Comparison of ENCODE assay signal across 7 mouse cellular contexts in genomic region chr2:161108933-161109371, GRCm38 (mm10). TPM values are rescaled to one million over a fixed set of nuclear protein-coding genes. Genes with fewer than 3 reads are reported as not detected.
A peak's percentile ranks its signal among the peaks of the same experiment; 100 is the strongest.
DNase-seq lines count a peak whose midpoint lies in the region; ATAC-seq and TF ChIP-seq lines count a peak whose summit lies in the region.

Gene Chd6 (minus strand): TSS chr2:161109075.

- no peak for TF ChIP-seq CTCF in intestine, postnatal 0 days (IDR thresholded peaks at IDR 0.05; ENCODE audit: low read depth)
- no peak for TF ChIP-seq CTCF in small intestine, adult 2 months (IDR thresholded peaks at IDR 0.05; ENCODE audit: extremely low read depth, insufficient read length, insufficient replicate concordance, low read depth, low read length)

- peak within 1 kb of the TSS; percentile 91 for H3K9ac ChIP-seq in intestine, postnatal 0 days (ENCODE audit: low read depth, low read length)
- peak within 1 kb of the TSS; percentile 96 for H3K9ac ChIP-seq in midbrain, embryonic 12.5 days (replicated peaks)

- 1% methylated on average over 27 of the region's 27 CpGs for WGBS in embryonic facial prominence, embryonic 10.5 days
- WGBS in intestine, postnatal 0 days = under 1% methylated on average over 27 of the region's 27 CpGs
- under 1% methylated on average over 26 of the region's 27 CpGs for WGBS in midbrain, embryonic 12.5 days
- WGBS in small intestine, adult 2 months = 2% methylated on average over 27 of the region's 27 CpGs

- H3K36me3 ChIP-seq in embryonic facial prominence, embryonic 10.5 days (replicated peaks) = peaks cover 8% of the 10 kb centered on the region
- no peaks in the 10 kb centered on the region for H3K36me3 ChIP-seq in intestine, postnatal 0 days (ENCODE audit: control insufficient read depth, insufficient read depth)
- H3K36me3 ChIP-seq in midbrain, embryonic 12.5 days = no peaks in the 10 kb centered on the region
- H3K36me3 ChIP-seq in small intestine, adult 2 months (ENCODE audit: control insufficient read depth, insufficient read depth, low read length) = no peaks in the 10 kb centered on the region

- H3K9me3 ChIP-seq in embryonic facial prominence, embryonic 10.5 days = no peaks in the 10 kb centered on the region
- no peaks in the 10 kb centered on the region for H3K9me3 ChIP-seq in intestine, postnatal 0 days (ENCODE audit: control insufficient read depth)
- H3K9me3 ChIP-seq in midbrain, embryonic 12.5 days = no peaks in the 10 kb centered on the region

- ATAC-seq in intestine, postnatal 0 days = peak; percentile 100
- peak; percentile 99 for ATAC-seq in midbrain, embryonic 12.5 days (ENCODE audit: low FRiP score, low read depth)

- intact Hi-C loops in left cerebral cortex, postnatal 4 days (cut with DNase I) = loop anchor here (5.0 kb wide), 1 partner anchor 62 kb away; no protein-coding TSS in a partner anchor

- H3K4me1 ChIP-seq in embryonic facial prominence, embryonic 10.5 days = peaks cover 23% of the 10 kb centered on the region
- no peaks in the 10 kb centered on the region for H3K4me1 ChIP-seq in intestine, postnatal 0 days (replicated peaks; ENCODE audit: control insufficient read depth, insufficient read depth, low read length)
- H3K4me1 ChIP-seq in midbrain, embryonic 12.5 days = peaks cover 17% of the 10 kb centered on the region
- peaks cover 2% of the 10 kb centered on the region; the same call in 1 of the 2 replicates for H3K4me1 ChIP-seq in small intestine, adult 2 months (ENCODE audit: control insufficient read depth, insufficient read depth, insufficient read length, low read length)

- H3K27me3 ChIP-seq in embryonic facial prominence, embryonic 10.5 days (replicated peaks; ENCODE audit: low read depth, poor library complexity, severe bottlenecking) = no peaks in the 10 kb centered on the region; the same call in 1 of the 2 replicates
- H3K27me3 ChIP-seq in intestine, postnatal 0 days (replicated peaks; ENCODE audit: control insufficient read depth, insufficient read depth, low read length) = no peaks in the 10 kb centered on the region
- H3K27me3 ChIP-seq in midbrain, embryonic 12.5 days = no peaks in the 10 kb centered on the region
- H3K27me3 ChIP-seq in small intestine, adult 2 months (ENCODE audit: control insufficient read depth, insufficient read depth, low read length) = no peaks in the 10 kb centered on the region

- no peak for TF ChIP-seq POLR2A in small intestine, adult 2 months (IDR thresholded peaks at IDR 0.05; ENCODE audit: low read depth, low read length)

- peak; percentile 98 for DNase-seq in adrenal gland, postnatal 10 days
- peak; percentile 98 for DNase-seq in embryonic facial prominence, embryonic 10.5 days (ENCODE audit: low spot score)
- peak; percentile 85 for DNase-seq in gonadal fat pad, adult 2 months (ENCODE audit: low read depth)
- peak; percentile 99 for DNase-seq in left cerebral cortex, postnatal 4 days

- H3K27ac ChIP-seq in embryonic facial prominence, embryonic 10.5 days (replicated peaks) = peak within 1 kb of the TSS; percentile 99
- H3K27ac ChIP-seq in intestine, postnatal 0 days (ENCODE audit: low read depth, low read length) = peak within 1 kb of the TSS; percentile 93
- peak within 1 kb of the TSS; percentile 98 for H3K27ac ChIP-seq in midbrain, embryonic 12.5 days (replicated peaks)
- peak within 1 kb of the TSS; percentile 57 for H3K27ac ChIP-seq in small intestine, adult 2 months (ENCODE audit: insufficient read depth, low read depth, low read length)

- H3K4me2 ChIP-seq in intestine, postnatal 0 days (replicated peaks; ENCODE audit: low read depth) = peak within 1 kb of the TSS; percentile 95
- H3K4me2 ChIP-seq in midbrain, embryonic 12.5 days (replicated peaks) = peak within 1 kb of the TSS; percentile 68

- peak within 1 kb of the TSS; percentile 95 for H3K4me3 ChIP-seq in embryonic facial prominence, embryonic 10.5 days
- peak within 1 kb of the TSS; percentile 87 for H3K4me3 ChIP-seq in intestine, postnatal 0 days (ENCODE audit: low read depth, low read length)
- H3K4me3 ChIP-seq in midbrain, embryonic 12.5 days = peak within 1 kb of the TSS; percentile 99
- H3K4me3 ChIP-seq in small intestine, adult 2 months (ENCODE audit: low read depth, low read length) = peak within 1 kb of the TSS; percentile 79

RNA-seq across cellular contexts. Expression of gene Chd6, which starts in this region (rescaled TPM):
- total RNA-seq in adrenal gland, postnatal 10 days (2021) = 10 to 100 TPM; 34.6 to 48.6 TPM
- 31.0 and 34.4 TPM in 2 replicates for polyA plus RNA-seq in embryonic facial prominence, embryonic 10.5 days (2016; fragmentation: Nextera tagmentation; extraction: Ambion mirVana)
- 13.5 and 16.0 TPM in 2 replicates for polyA plus RNA-seq in gonadal fat pad, adult 2 months (2012; rRNA removed)
- 8.7 and 10.1 TPM in 2 replicates for polyA plus RNA-seq in intestine, postnatal 0 days (2015; fragmentation: Nextera tagmentation; extraction: Ambion mirVana)
- 10 to 100 TPM; 59.1 to 66.4 TPM for total RNA-seq in left cerebral cortex, postnatal 4 days (2021)
- polyA plus RNA-seq in midbrain, embryonic 12.5 days (2016; fragmentation: Nextera tagmentation; extraction: Ambion mirVana) = 42.8 and 47.8 TPM in 2 replicates
- polyA plus RNA-seq in small intestine, adult 2 months (2012; rRNA removed) = 2.1 and 3.1 TPM in 2 replicates

Comparison
In these comparisons a context has a peak if more than half of its experiments do, and no peak if none do; other contexts are left out.
1. Peak in every context shown above with its lines: DNase-seq, ATAC-seq, H3K4me3 ChIP-seq and H3K27ac ChIP-seq.